Mouse (Mus musculus) lung, adult 2 months (tissue): Measurements from ENCODE around the gene Med27.

Experiments used
- CTCF ChIP-seq: fragments of 200-500 bp; IDR thresholded peaks from 2 replicates; pipeline ENCODE4 v1.5.1; 2011; ENCODE audit warnings: mild to moderate bottlenecking, low read length, control low read depth; ENCODE audit not compliant: insufficient read depth
- POLR2A ChIP-seq: fragments of 200-500 bp; IDR thresholded peaks from 2 replicates; pipeline ENCODE4 v1.6.1; 2011; ENCODE audit warnings: low read depth, mild to moderate bottlenecking, control low read depth, low read length, borderline replicate concordance; ENCODE audit errors: extremely low read depth

GRCm38 (mm10) chr2:29317906-29318470 is 28.6 kb upstream of the Med27 start:
- TF ChIP-seq CTCF (no peak), POLR2A (no peak)
